Mouse (Mus musculus) adipocyte (in vitro differentiated cells): ENCODE measurements around the gene Cyp51.
"Not testable (repeated sequence)": the region's sequence is repeated elsewhere in the genome, so short reads cannot be mapped to it uniquely, and the experiment has no call there.

Experiments
- DNase-seq: peaks from one replicate; pipeline ENCODE4 v3.0.0-alpha.2; 2016; ENCODE audit warnings: low spot score

The Cyp51 gene

GRCm38 (mm10) chr5:4104341-4105040, at the start of gene Cyp51:
TSS of gene Cyp51 (minus strand) at chr5:4104746.
- DNase-seq = peak; percentile 76

GRCm38 (mm10) chr5:4112570-4113098, 8.1 kb upstream of the Cyp51 start:
- no peak for DNase-seq

GRCm38 (mm10) chr5:4107056-4107455, 2.5 kb upstream of the Cyp51 start:
- DNase-seq = not testable (repeated sequence)

- DNase-seq = no peak
Measured at GRCm38 (mm10) chr5:4105651-4106186, 1.2 kb upstream of the Cyp51 start.

GRCm38 (mm10) chr5:4103626-4104340, 763 bp downstream of the Cyp51 start:
- no peak for DNase-seq

- DNase-seq = no peak
Measured at GRCm38 (mm10) chr5:4101770-4102169, 2.8 kb downstream of the Cyp51 start.

GRCm38 (mm10) chr5:4101031-4101430, 3.5 kb downstream of the Cyp51 start:
- DNase-seq = no peak

- DNase-seq = no peak
Measured at GRCm38 (mm10) chr5:4094471-4094870, 10.1 kb downstream of the Cyp51 start.

- DNase-seq = no peak
Measured at GRCm38 (mm10) chr5:4088190-4088589, 16.4 kb downstream of the Cyp51 start.

GRCm38 (mm10) chr5:4086309-4086708, 18.2 kb downstream of the Cyp51 start:
- no peak for DNase-seq

- no peak for DNase-seq
Measured at GRCm38 (mm10) chr5:4084948-4085347, 19.6 kb downstream of the Cyp51 start.

- DNase-seq = no peak
Measured at GRCm38 (mm10) chr5:4081513-4081912, 23.0 kb downstream of the Cyp51 start.

GRCm38 (mm10) chr5:4080861-4081260, 23.7 kb downstream of the Cyp51 start:
- no peak for DNase-seq

- DNase-seq = no peak
Measured at GRCm38 (mm10) chr5:4079086-4079485, 25.5 kb downstream of the Cyp51 start.

- DNase-seq = no peak
Measured at GRCm38 (mm10) chr5:4067203-4067602, 37.3 kb downstream of the Cyp51 start.

- no peak for DNase-seq
Measured at GRCm38 (mm10) chr5:4066476-4067115, 38.0 kb downstream of the Cyp51 start.

- DNase-seq = no peak
Measured at GRCm38 (mm10) chr5:4060313-4060712, 44.2 kb downstream of the Cyp51 start.

GRCm38 (mm10) chr5:4040922-4041321, 63.6 kb downstream of the Cyp51 start:
- DNase-seq = no peak

- DNase-seq = no peak
Measured at GRCm38 (mm10) chr5:4040372-4040771, 64.2 kb downstream of the Cyp51 start.

GRCm38 (mm10) chr5:4039351-4039750, 65.2 kb downstream of the Cyp51 start:
- no peak for DNase-seq

GRCm38 (mm10) chr5:4036686-4037085, 67.9 kb downstream of the Cyp51 start:
- no peak for DNase-seq

- no peak for DNase-seq
Measured at GRCm38 (mm10) chr5:4031846-4032245, 72.7 kb downstream of the Cyp51 start.
